ENCODE assay signal across 10 mouse cellular contexts in genomic region chr11:113143839-113144627, GRCm38 (mm10).
DNase-seq lines count a peak whose midpoint lies in the region; ATAC-seq lines count a peak whose summit lies in the region.
"Had no signal": no experiment of that assay in that cellular context is flagged by ENCODE, and none has a peak within 500 bp of the region (broad histone marks: within the 10 kb centered on the region; RNA-seq: fewer than 3 reads in every experiment).

No protein-coding gene starts in this region.

- 0 out of 2 replicates have a peak overlapping the region, but pooled peaks have one; percentile 9 for H3K9ac ChIP-seq in hindbrain, embryonic 15.5 days
- H3K9ac ChIP-seq in midbrain, embryonic 13.5 days (replicated peaks): 0 out of 2 replicates have a peak overlapping the region, but pooled peaks have one; percentile 5
- H3K9ac ChIP-seq: embryonic facial prominence, embryonic 12.5 days; limb, embryonic 13.5 days had no signal

- H3K4me3 ChIP-seq in hindbrain, embryonic 15.5 days: no peak overlapping the region
- no peak overlapping the region for H3K4me3 ChIP-seq in midbrain, embryonic 13.5 days (replicated peaks)
- H3K4me3 ChIP-seq: embryonic facial prominence, embryonic 12.5 days; limb, embryonic 13.5 days had no signal

- ATAC-seq in hindbrain, embryonic 15.5 days (ENCODE audit: low FRiP score, low read depth): peak; percentile 74
- ATAC-seq in midbrain, embryonic 13.5 days: peak; percentile 85

- DNase-seq in kidney, postnatal 10 days: peak; percentile 54
- no peak for DNase-seq in kidney, adult 9 months
- peak; percentile 64 for DNase-seq in cerebellum, adult 8-10 months
- peak; percentile 71 for DNase-seq in gastrocnemius, postnatal 25 days
- peak; percentile 44 for DNase-seq in skeletal muscle tissue, adult 2 months (ENCODE audit: low read depth, low spot score)
- no peak for DNase-seq in thymus, postnatal 0 days (ENCODE audit: low spot score)

- peak overlapping the region; percentile 34 for H3K4me2 ChIP-seq in hindbrain, embryonic 15.5 days
- H3K4me2 ChIP-seq in midbrain, embryonic 13.5 days (replicated peaks): peak overlapping the region; percentile 28
- H3K4me2 ChIP-seq: embryonic facial prominence, embryonic 12.5 days; limb, embryonic 13.5 days had no signal

- H3K27me3 ChIP-seq in hindbrain, embryonic 15.5 days: no peaks in the 10 kb centered on the region
- H3K27me3 ChIP-seq in midbrain, embryonic 13.5 days: no peaks in the 10 kb centered on the region
- H3K27me3 ChIP-seq: embryonic facial prominence, embryonic 12.5 days; limb, embryonic 13.5 days had no signal

- WGBS in hindbrain, embryonic 15.5 days: 11% methylated on average over 14 of the region's 14 CpGs
- WGBS in midbrain, embryonic 13.5 days: 8% methylated on average over 14 of the region's 14 CpGs

- H3K27ac ChIP-seq in hindbrain, embryonic 15.5 days (replicated peaks): peak overlapping the region; percentile 70
- peak overlapping the region; percentile 71 for H3K27ac ChIP-seq in midbrain, embryonic 13.5 days
- H3K27ac ChIP-seq: embryonic facial prominence, embryonic 12.5 days; limb, embryonic 13.5 days had no signal

- no peaks in the 10 kb centered on the region for H3K36me3 ChIP-seq in hindbrain, embryonic 15.5 days
- no peaks in the 10 kb centered on the region for H3K36me3 ChIP-seq in midbrain, embryonic 13.5 days
- H3K36me3 ChIP-seq: embryonic facial prominence, embryonic 12.5 days; limb, embryonic 13.5 days had no signal

- H3K4me1 ChIP-seq in hindbrain, embryonic 15.5 days (replicated peaks): peaks cover 67% of the 10 kb centered on the region
- peaks cover 50% of the 10 kb centered on the region for H3K4me1 ChIP-seq in midbrain, embryonic 13.5 days (replicated peaks)

- no peaks in the 10 kb centered on the region for H3K9me3 ChIP-seq in hindbrain, embryonic 15.5 days
- H3K9me3 ChIP-seq in midbrain, embryonic 13.5 days: no peaks in the 10 kb centered on the region
- H3K9me3 ChIP-seq: embryonic facial prominence, embryonic 12.5 days; limb, embryonic 13.5 days had no signal

Comparison
In these comparisons a context has a peak if more than half of its experiments do, and no peak if none do; other contexts are left out.
1. DNase-seq: peak in kidney, postnatal 10 days (single experiment), cerebellum, adult 8-10 months (single experiment), gastrocnemius, postnatal 25 days (single experiment) and skeletal muscle tissue, adult 2 months (single experiment); none in kidney, adult 9 months (single experiment) and thymus, postnatal 0 days (single experiment).